Mouse (Mus musculus) liver, embryonic 14.5 days (tissue): ENCODE measurements at regions not wholly inside any gene's neighbourhood (a gene's known extent, or its start where the extent isn't known, plus 50 kb on each side); places are given as distances from the start of the nearest gene placed in this dataset.

Source experiments
- ATAC-seq: fragments of 200-750 bp; cut with Nextera tagmentation; 2 replicates; pipeline ENCODE4 v1.8.0; 2017; ENCODE audit warnings: moderate number of reproducible peaks, mild to moderate bottlenecking, moderate library complexity; ENCODE audit not compliant: insufficient read depth
- DNase-seq, 3 experiments: peaks; one replicate each; pipeline ENCODE4 v3.0.0-alpha.2; 2012 to 2013; ENCODE audit warnings: low read depth in 3 of 3, low spot score in 3 of 3
- H3K27ac ChIP-seq: fragments of 300-500 bp; sonication (generic); 2 replicates; pipeline ENCODE4 v1.5.1; 2014; ENCODE audit warnings: moderate library complexity, mild to moderate bottlenecking, control low read depth, inconsistent platforms
- H3K27me3 ChIP-seq: fragments of 300-500 bp; sonication (generic); 2 replicates; pipeline ENCODE4 v1.6.1; 2014; ENCODE audit warnings: mild to moderate bottlenecking, low read length, moderate library complexity; ENCODE audit not compliant: control insufficient read depth, insufficient read depth
- H3K36me3 ChIP-seq: fragments of 300-500 bp; sonication (generic); replicated peaks from 2 replicates; pipeline ENCODE4 v1.6.1; 2014; ENCODE audit warnings: low read depth; ENCODE audit not compliant: control insufficient read depth, insufficient read depth
- H3K4me1 ChIP-seq, 2 experiments: fragments of 200-500 bp in 1 of 2; fragments of 300-500 bp in 1 of 2; sonication (generic) in 1 of 2; replicated peaks; 2 replicates each; pipeline ENCODE4 v1.6.1; 2012 to 2014; ENCODE audit warnings: antibody characterized with exemption in 1 of 2, inconsistent platforms in 1 of 2, low read length in 1 of 2; ENCODE audit not compliant: control insufficient read depth in 2 of 2, insufficient read depth in 2 of 2
- H3K4me2 ChIP-seq: fragments of 300-500 bp; sonication (generic); 2 replicates; pipeline ENCODE4 v1.6.1; 2014; ENCODE audit warnings: low read depth, mild to moderate bottlenecking, control low read depth, moderate library complexity
- H3K4me3 ChIP-seq, 2 experiments: fragments of 200-500 bp in 1 of 2; fragments of 300-500 bp in 1 of 2; sonication (generic) in 1 of 2; 2 replicates each; pipeline ENCODE4 v1.5.1; 2012 to 2014; ENCODE audit warnings: low read depth in 2 of 2, low read length in 2 of 2, mild to moderate bottlenecking in 2 of 2, control low read depth in 1 of 2, inconsistent platforms in 1 of 2, moderate library complexity in 1 of 2; ENCODE audit not compliant: insufficient read depth in 1 of 2
- H3K9ac ChIP-seq: fragments of 300-500 bp; sonication (generic); replicated peaks from 2 replicates; pipeline ENCODE4 v1.6.1; 2014; ENCODE audit warnings: mild to moderate bottlenecking, control low read depth, moderate library complexity
- H3K9me3 ChIP-seq: fragments of 300-500 bp; sonication (generic); 2 replicates; pipeline ENCODE4 v1.6.1; 2016; ENCODE audit warnings: low read length, mixed read lengths; ENCODE audit not compliant: control insufficient read depth
- CTCF ChIP-seq: IDR thresholded peaks from 2 replicates; pipeline ENCODE4 v1.5.1; 2016; ENCODE audit warnings: antibody characterized with exemption, low read depth, control low read depth
- EP300 ChIP-seq: IDR thresholded peaks from 2 replicates; pipeline ENCODE4 v1.6.1; 2016; ENCODE audit warnings: antibody characterized with exemption, low read depth
- WGBS: fragments of 180-500 bp; shearing (Covaris S2); extraction: QIAGEN DNeasy Blood & Tissue Kit; methylation state at CpG from one replicate; pipeline ENCODE4 v1.1.7; 2014; ENCODE audit not compliant: insufficient replicate concordance; 5-methylcytosine and 5-hydroxymethylcytosine counted together

- no peak for TF ChIP-seq EP300
- no peak for TF ChIP-seq CTCF
- no peaks in the 10 kb centered on the region for H3K36me3 ChIP-seq
- WGBS: 63% methylated on average over 5 of the region's 5 CpGs
- no peaks in the 10 kb centered on the region for H3K27me3 ChIP-seq
- no peak overlapping the region for H3K9ac ChIP-seq
- H3K4me3 ChIP-seq: no peak overlapping the region
- ATAC-seq: no peak
- no peaks in the 10 kb centered on the region for H3K4me1 ChIP-seq
- H3K27ac ChIP-seq: no peak overlapping the region
- no peaks in the 10 kb centered on the region for H3K9me3 ChIP-seq
- H3K4me2 ChIP-seq: no peak overlapping the region
- DNase-seq: no peak
These were observed 65.9 kb upstream of the Bod1l start for GRCm38 (mm10) chr5:41910053-41910452.

GRCm38 (mm10) chr5:41907749-41908148 is 63.6 kb upstream of the Bod1l start:
- H3K27ac ChIP-seq: no peak overlapping the region

GRCm38 (mm10) chr5:41904512-41904911 is 60.4 kb upstream of the Bod1l start:
- WGBS: 42% methylated on average over 1 of the region's 1 CpGs
- Histone ChIP-seq H3K4me2 (no peak overlapping the region), H3K9ac (no peak overlapping the region), H3K9me3 (no peaks in the 10 kb centered on the region), H3K36me3 (no peaks in the 10 kb centered on the region), H3K27ac (no peak overlapping the region), H3K27me3 (no peaks in the 10 kb centered on the region), H3K4me3 (no peak overlapping the region), H3K4me1 (no peaks in the 10 kb centered on the region)
- no peak for TF ChIP-seq EP300
- no peak for TF ChIP-seq CTCF
- 0 out of 2 replicates have a peak, but pooled peaks have one; percentile 35 for ATAC-seq
- DNase-seq: peak in 1 of 3 experiments; percentile 3

More at GRCm38 (mm10) chr5:41907749-41908148, 63.6 kb upstream of the Bod1l start:
- Histone ChIP-seq H3K4me1 (no peaks in the 10 kb centered on the region), H3K4me2 (no peak overlapping the region), H3K9me3 (no peaks in the 10 kb centered on the region), H3K27me3 (no peaks in the 10 kb centered on the region), H3K4me3 (no peak overlapping the region), H3K36me3 (no peaks in the 10 kb centered on the region), H3K9ac (no peak overlapping the region)
- TF ChIP-seq EP300: no peak
- no peak for TF ChIP-seq CTCF
- 41% methylated on average over 1 of the region's 1 CpGs for WGBS
- ATAC-seq (no peak), DNase-seq (no peak)

GRCm38 (mm10) chr5:41899237-41899636 is 55.1 kb upstream of the Bod1l start:
- no peak for TF ChIP-seq EP300
- no peak for TF ChIP-seq CTCF
- 38% methylated on average over 2 of the region's 2 CpGs for WGBS
- H3K4me3 ChIP-seq: no peak overlapping the region
- no peak overlapping the region for H3K4me2 ChIP-seq
- no peak overlapping the region for H3K27ac ChIP-seq
- no peaks in the 10 kb centered on the region for H3K9me3 ChIP-seq
- H3K27me3 ChIP-seq: no peaks in the 10 kb centered on the region
- no peaks in the 10 kb centered on the region for H3K36me3 ChIP-seq
- no peak for DNase-seq
- ATAC-seq: no peak
- no peak overlapping the region for H3K9ac ChIP-seq
- no peaks in the 10 kb centered on the region for H3K4me1 ChIP-seq

GRCm38 (mm10) chr5:41898748-41899147 is 54.6 kb upstream of the Bod1l start:
- Histone ChIP-seq H3K36me3 (no peaks in the 10 kb centered on the region), H3K9ac (no peak overlapping the region), H3K4me1 (no peaks in the 10 kb centered on the region), H3K9me3 (no peaks in the 10 kb centered on the region), H3K4me3 (no peak overlapping the region), H3K27me3 (no peaks in the 10 kb centered on the region), H3K4me2 (no peak overlapping the region), H3K27ac (no peak overlapping the region)
- TF ChIP-seq CTCF (no peak), EP300 (no peak)
- WGBS: 31% methylated on average over 1 of the region's 1 CpGs
- DNase-seq (no peak), ATAC-seq (no peak)
